ENCODE assay signal across 8 mouse cellular contexts in the genomic region with DNA sequence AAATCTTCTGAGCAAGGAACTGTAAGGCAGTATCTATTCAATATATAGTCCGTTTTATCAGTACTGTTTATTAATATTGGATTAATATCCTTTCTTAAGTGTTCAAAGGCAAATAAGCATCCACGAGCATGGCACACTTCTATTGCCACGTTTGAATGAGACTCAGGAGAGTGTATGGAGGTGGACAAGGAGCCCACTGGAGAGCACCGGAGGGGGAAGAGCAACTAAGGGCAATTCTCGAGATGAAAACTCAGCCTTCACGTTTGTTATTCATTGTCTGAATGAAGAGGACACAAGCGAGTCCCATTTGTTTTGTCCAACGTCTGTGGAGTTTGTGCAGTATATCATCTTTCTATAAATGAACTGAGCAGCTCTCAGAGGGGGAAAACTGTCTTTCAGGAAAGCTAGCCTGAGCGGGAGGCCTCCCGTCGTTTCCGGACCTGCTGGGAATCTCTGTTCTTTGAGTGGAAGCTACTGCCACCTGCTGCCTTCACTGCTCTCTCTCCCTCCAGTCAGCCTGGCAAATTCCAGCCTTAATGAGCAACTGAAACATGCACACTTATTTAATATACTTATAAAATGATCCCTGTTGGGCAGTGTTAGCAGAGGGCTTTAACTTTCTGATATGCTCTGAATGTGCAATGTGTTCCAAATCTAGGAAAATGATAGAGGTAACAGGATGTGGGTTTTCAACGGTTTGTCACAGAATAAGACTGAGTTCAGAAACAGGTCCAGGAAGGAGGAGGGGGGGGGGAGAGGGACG. TPM values are rescaled to one million over a fixed set of nuclear protein-coding genes. Genes with fewer than 3 reads are reported as not detected.
DNase-seq lines count a peak whose midpoint lies in the region; ATAC-seq and TF ChIP-seq lines count a peak whose summit lies in the region.

No protein-coding gene starts in this region.

- H3K27ac ChIP-seq in cortical plate, adult 2 months (ENCODE audit: insufficient read depth, low read length) = no peak overlapping the region
- H3K27ac ChIP-seq in intestine, postnatal 0 days (ENCODE audit: low read depth, low read length) = no peak overlapping the region
- no peak overlapping the region; the same call in 1 of the 2 replicates for H3K27ac ChIP-seq in midbrain, embryonic 13.5 days
- no peak overlapping the region for H3K27ac ChIP-seq in testis, adult 2 months (ENCODE audit: control insufficient read depth, insufficient read depth, low read depth, low read length)

- peak overlapping the region; percentile 38 for H3K4me2 ChIP-seq in intestine, postnatal 0 days (replicated peaks; ENCODE audit: low read depth)
- peak overlapping the region; percentile 20; the same call in 1 of the 2 replicates for H3K4me2 ChIP-seq in midbrain, embryonic 13.5 days (replicated peaks)

- TF ChIP-seq CTCF in cortical plate, adult 2 months (IDR thresholded peaks at IDR 0.05; ENCODE audit: extremely low read depth, insufficient read depth, low read length) = peak; percentile 80
- peak; percentile 84 for TF ChIP-seq CTCF in intestine, postnatal 0 days (IDR thresholded peaks at IDR 0.05; ENCODE audit: low read depth)
- TF ChIP-seq CTCF in testis, adult 2 months (IDR thresholded peaks at IDR 0.05; ENCODE audit: control insufficient read depth, insufficient read depth, insufficient replicate concordance, low read depth, low read length) = peak; percentile 49; the same call in 1 of the 2 replicates

- no peaks in the 10 kb centered on the region for H3K27me3 ChIP-seq in intestine, postnatal 0 days (replicated peaks; ENCODE audit: control insufficient read depth, insufficient read depth, low read length)
- H3K27me3 ChIP-seq in midbrain, embryonic 13.5 days = no peaks in the 10 kb centered on the region
- no peaks in the 10 kb centered on the region for H3K27me3 ChIP-seq in testis, adult 2 months (ENCODE audit: control insufficient read depth, insufficient read depth, low read length)

- H3K9me3 ChIP-seq in intestine, postnatal 0 days (ENCODE audit: control insufficient read depth) = no peaks in the 10 kb centered on the region
- no peaks in the 10 kb centered on the region for H3K9me3 ChIP-seq in midbrain, embryonic 13.5 days

- H3K4me1 ChIP-seq in cortical plate, adult 2 months (ENCODE audit: control insufficient read depth, insufficient read depth, low read length) = no peaks in the 10 kb centered on the region
- no peaks in the 10 kb centered on the region for H3K4me1 ChIP-seq in intestine, postnatal 0 days (replicated peaks; ENCODE audit: control insufficient read depth, insufficient read depth, low read length)
- H3K4me1 ChIP-seq in midbrain, embryonic 13.5 days (replicated peaks) = peaks cover 8% of the 10 kb centered on the region
- H3K4me1 ChIP-seq in testis, adult 2 months (ENCODE audit: control insufficient read depth, insufficient read depth, low read length) = peaks cover 3% of the 10 kb centered on the region

- DNase-seq in cerebellum, adult 18-20 months = peak; percentile 8 to 25
- peak; percentile 44 to 70 for DNase-seq in left cerebral cortex, postnatal 14 days (ENCODE audit: low spot score in 2 of 2)

- no peak for TF ChIP-seq POLR2A in cortical plate, adult 2 months (IDR thresholded peaks at IDR 0.05; ENCODE audit: extremely low read depth, insufficient read depth, low read length)
- no peak for TF ChIP-seq POLR2A in testis, adult 2 months (IDR thresholded peaks at IDR 0.05; ENCODE audit: control insufficient read depth, low read depth, low read length)

- intact Hi-C loops in left cerebral cortex, postnatal 14 days (cut with DNase I) = loop anchor here (2.0 to 10.0 kb wide), 3 partner anchors 193 to 370 kb away; a partner anchor contains a TSS

- no peak overlapping the region for H3K4me3 ChIP-seq in cortical plate, adult 2 months (ENCODE audit: insufficient read depth, low read length)
- H3K4me3 ChIP-seq in intestine, postnatal 0 days (ENCODE audit: low read depth, low read length) = no peak overlapping the region
- H3K4me3 ChIP-seq in midbrain, embryonic 13.5 days (replicated peaks) = no peak overlapping the region
- no peak overlapping the region for H3K4me3 ChIP-seq in testis, adult 2 months (ENCODE audit: control insufficient read depth, low read depth, low read length)

- no peaks in the 10 kb centered on the region for H3K36me3 ChIP-seq in intestine, postnatal 0 days (ENCODE audit: control insufficient read depth, insufficient read depth)
- no peaks in the 10 kb centered on the region for H3K36me3 ChIP-seq in midbrain, embryonic 13.5 days
- H3K36me3 ChIP-seq in testis, adult 2 months (ENCODE audit: control insufficient read depth, insufficient read depth, low read length) = no peaks in the 10 kb centered on the region

- no peak for ATAC-seq in cerebellum, adult (ENCODE audit: insufficient number of reproducible peaks, low FRiP score, low TSS enrichment)
- ATAC-seq in granulocyte monocyte progenitor cell, adult 5-6 weeks (replicated peaks; ENCODE audit: poor library complexity, severe bottlenecking) = peak; percentile 17; the same call in 1 of the 2 replicates
- ATAC-seq in intestine, postnatal 0 days = no peak
- peak; percentile 72; the same call in 1 of the 2 replicates for ATAC-seq in midbrain, embryonic 13.5 days

- no peak overlapping the region for H3K9ac ChIP-seq in intestine, postnatal 0 days (ENCODE audit: low read depth, low read length)
- H3K9ac ChIP-seq in midbrain, embryonic 13.5 days (replicated peaks) = no peak overlapping the region

- WGBS in intestine, postnatal 0 days = 17% methylated on average over 14 of the region's 14 CpGs
- WGBS in midbrain, embryonic 13.5 days = 17% methylated on average over 14 of the region's 14 CpGs

RNA-seq across cellular contexts. Expression of a gene that starts 26.3 kb away (rescaled TPM):
- 3.7 and 3.9 TPM in 2 replicates for polyA plus RNA-seq in cortical plate, adult 2 months (2012; rRNA removed)
- not detected in 2 replicates for total RNA-seq in granulocyte monocyte progenitor cell, adult 5-6 weeks (2014; fragmentation: Nextera tagmentation)
- not detected in 2 replicates for total RNA-seq in granulocyte monocyte progenitor cell, adult 5-6 weeks (2017)
- 0.50 and 0.63 TPM in 2 replicates for polyA plus RNA-seq in intestine, postnatal 0 days (2015; fragmentation: Nextera tagmentation; extraction: Ambion mirVana)
- 1 to 10 TPM; 3.0 to 3.2 TPM for total RNA-seq in left cerebral cortex, postnatal 14 days (2021)
- polyA plus RNA-seq in midbrain, embryonic 13.5 days (2015; fragmentation: Nextera tagmentation; extraction: Ambion mirVana) = 1.9 and 2.8 TPM in 2 replicates
- 0.06 and 0.13 TPM in 2 replicates for polyA plus RNA-seq in testis, adult 2 months (2012; rRNA removed)

Comparison
In these comparisons a context has a peak if more than half of its experiments do, and no peak if none do; other contexts are left out.
1. ATAC-seq: peak in granulocyte monocyte progenitor cell, adult 5-6 weeks (single experiment) and midbrain, embryonic 13.5 days (single experiment); none in cerebellum, adult (single experiment) and intestine, postnatal 0 days (single experiment).
2. Peak in every context shown above with its lines, with median percentiles within 50 percentile points of each other: CTCF ChIP-seq.